Mouse (Mus musculus) telencephalon, adult 2 months (tissue): ENCODE results near the gene Atp2b2.

ENCODE experiments used
- DNase-seq: peaks from one replicate; pipeline ENCODE4 v3.0.0-alpha.2; 2011; ENCODE audit warnings: low read depth, low spot score

Gene Atp2b2

DNA sequence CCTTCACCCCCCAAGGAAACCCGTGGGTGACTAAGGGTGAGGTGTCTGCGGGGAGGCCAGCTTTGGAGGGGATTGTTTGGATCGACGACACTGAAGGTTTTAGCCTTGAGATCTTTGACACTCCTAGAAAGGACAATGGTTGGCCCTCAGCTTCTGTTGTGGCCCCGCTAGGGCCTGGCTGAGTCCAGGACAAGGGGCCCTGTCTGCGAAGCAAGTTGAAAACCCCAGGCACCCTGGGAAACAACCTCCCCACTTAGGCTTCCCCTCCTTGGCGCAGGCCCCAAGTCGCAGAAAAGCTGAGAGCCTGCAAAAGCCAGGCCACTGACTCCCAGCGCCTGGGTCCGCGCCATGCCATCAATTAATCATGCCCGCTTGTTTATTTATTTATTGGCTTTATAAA lies at the start of gene Atp2b2:
TSS of gene Atp2b2 (minus strand) at position 282 of the 400 bp plus-strand sequence.
- DNase-seq, result no peak

DNA sequence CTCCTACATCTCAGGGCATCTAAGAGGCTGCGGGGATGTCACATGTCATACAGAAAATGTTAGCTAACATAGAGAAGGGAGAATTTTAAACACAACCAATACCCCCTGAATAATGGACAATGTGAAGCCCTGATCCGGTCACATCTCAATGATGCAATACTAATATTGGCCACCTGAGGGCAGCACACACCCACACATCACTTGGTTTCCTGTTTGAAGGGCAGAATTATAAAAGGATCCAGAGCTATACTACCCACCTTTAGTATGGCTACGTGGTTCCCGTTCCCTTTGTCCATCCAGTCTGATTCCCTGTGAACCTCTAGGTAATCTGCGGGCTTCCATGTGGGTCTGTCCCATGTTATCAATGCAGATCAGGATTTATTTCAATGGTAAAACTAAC lies 47.2 kb upstream of the Atp2b2 start:
- no peak for DNase-seq

DNA sequence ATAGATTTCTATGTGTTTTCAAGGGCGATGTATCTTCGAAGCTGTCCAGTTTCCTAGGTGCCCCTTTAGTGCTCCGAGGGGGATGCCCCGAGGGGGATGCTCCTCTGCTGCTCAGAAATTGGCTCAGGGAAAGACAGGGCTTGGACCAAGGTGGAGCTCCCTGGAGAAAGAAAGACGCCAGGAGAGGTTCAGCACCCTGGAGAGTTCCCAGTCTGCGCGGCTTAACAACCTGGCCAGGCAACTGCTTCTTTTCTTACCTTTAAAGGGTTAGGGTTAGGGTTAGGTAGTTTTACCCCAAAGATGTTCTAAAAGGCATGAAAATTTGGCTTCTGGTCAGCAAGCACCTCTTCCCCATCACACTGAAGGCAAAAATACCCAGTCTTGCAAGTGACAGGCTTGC lies 44.7 kb upstream of the Atp2b2 start:
- no peak for DNase-seq

GRCm38 (mm10) chr6:114078556-114078955 lies 36.1 kb upstream of the Atp2b2 start:
- DNase-seq, result no peak

GRCm38 (mm10) chr6:114076560-114076959 lies 34.1 kb upstream of the Atp2b2 start:
- peak; percentile 76 for DNase-seq

DNA sequence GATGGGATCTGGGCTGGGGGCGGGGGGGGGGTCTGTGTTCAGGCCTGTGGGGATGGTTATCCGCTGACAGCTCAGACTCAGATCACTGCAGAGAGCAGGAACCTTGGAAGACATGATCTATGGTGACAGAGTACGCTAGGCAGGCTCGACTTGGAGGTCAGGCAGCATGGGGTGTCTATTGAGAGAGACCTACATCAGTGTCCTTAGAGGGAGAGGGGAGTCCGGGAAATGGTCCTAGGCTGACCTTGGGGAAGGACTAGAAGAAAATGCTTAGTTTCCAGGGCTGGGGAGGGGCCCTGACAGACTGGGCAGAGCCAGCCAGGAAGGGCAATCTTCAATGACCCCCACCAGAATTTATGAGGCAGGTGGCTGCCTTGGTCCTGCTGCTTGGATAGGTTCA lies 33.6 kb upstream of the Atp2b2 start:
- DNase-seq, result no peak

- no peak for DNase-seq
Measured at GRCm38 (mm10) chr6:114074929-114075328, 32.5 kb upstream of the Atp2b2 start.

DNA sequence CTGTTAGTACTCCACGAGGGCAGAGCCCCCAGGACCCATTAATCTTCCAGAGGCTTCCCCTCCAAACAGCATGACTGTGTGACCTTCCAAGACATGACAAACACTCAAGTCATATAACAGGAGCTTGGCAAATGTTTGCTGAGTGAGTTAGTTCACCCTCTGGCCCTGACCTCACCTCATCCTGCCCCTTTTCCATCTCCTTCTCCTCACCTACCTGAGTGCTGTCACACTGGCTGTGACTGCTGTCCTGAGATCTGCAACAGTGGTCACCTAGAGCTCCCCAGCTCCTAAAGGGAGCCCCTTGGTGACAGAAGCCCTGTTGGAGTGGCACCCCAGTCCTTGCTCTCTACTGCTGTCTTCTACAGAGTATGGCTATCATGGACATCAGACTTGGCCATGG lies 31.8 kb upstream of the Atp2b2 start:
- DNase-seq, result no peak

DNA sequence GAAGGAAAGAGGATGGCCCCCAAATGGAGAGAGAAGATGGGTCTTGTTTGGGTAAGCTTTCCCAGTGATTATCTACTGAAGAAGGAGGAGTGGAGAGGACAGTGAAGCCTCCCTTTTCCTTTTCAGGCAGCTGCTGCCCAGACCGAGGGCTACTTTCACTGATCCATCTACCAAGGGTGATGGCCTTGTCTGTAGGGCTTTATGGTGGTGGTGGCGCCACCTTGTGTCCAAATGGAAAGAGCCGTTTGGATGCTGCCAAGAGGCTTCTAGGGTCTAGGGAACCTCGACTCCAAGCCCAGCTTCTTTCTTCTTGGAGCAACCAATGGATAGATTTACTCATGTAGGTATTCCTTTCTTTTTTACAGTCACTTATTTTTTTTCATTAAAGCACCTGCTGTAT lies 29.2 kb upstream of the Atp2b2 start:
- DNase-seq, result peak; percentile 55

DNA sequence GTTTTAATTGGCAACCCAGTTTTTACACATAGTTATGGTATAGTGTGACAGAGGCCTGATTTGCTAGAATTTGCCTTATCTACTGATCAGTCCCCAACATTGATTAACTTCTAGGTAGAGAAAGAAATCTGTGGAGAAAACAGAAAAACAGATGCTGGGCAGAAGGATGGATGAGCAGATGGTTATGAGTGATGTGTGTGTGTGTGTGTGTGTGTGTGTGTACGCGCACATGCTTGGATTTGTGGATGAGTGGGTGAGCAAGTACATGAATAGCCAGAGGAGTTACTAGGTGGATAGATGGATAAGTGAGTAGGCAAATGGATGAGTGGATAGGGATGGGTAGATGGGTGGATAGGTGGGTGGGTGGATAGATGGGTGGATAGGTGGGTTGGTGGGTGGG lies 20.7 kb upstream of the Atp2b2 start:
- no peak for DNase-seq

- DNase-seq, result no peak
Measured at GRCm38 (mm10) chr6:114062688-114063087, 20.3 kb upstream of the Atp2b2 start.

DNA sequence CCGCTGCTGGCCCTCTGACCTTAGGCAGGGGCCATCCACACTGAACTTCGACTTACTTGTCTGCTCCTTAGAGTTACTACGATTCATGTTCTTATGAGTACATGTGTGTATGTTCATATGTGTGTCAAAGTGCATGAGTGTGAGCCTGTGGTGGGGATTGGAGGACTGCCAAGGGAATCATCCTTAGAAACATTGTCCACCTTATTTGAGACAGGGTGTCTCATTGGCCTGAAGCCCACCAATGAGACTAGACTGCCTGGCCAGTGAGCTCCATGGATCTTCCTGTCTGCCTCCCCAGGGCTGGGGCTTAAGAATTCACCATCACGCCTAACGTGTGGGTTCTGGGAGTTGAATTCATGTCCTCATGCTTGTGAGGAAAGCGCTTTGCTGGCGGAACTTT lies 16.8 kb upstream of the Atp2b2 start:
- no peak for DNase-seq

DNA sequence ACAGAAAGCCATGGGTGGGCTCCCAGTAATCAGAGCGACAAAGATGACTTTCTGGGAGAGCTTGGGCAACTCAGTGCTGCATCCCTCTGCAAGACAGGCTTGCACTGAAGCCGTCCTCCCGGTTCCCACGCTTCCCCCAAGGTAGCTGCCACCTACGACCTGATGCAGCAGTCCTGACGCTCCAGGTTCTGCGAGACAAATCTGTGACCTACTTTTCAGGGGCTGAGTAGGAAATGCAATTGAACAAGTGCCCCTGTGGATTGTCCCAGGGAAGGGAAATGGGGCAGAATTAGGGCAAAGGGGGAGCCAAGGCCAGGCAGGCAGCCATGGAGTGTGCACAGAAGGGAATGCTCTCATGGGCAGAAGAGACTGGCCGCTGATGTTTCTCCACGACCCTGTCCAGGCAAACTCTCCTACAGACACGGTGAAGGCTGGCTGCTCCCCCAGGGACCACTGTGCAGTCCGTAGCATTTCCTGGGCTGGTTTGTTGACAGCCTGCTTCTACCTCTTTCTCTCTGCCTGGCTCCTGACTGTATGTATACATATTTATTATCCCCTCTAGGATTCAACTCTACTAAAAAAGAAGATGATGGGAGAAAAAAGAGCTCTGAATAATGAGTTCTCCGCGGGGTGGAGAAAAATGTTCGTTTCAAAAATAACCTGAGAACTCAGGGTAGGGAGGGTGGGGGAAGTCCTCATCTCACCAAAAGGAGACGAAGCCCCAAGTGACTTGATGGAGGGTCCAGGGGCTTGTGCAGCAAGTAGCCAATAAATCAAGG lies 15.8 kb upstream of the Atp2b2 start:
- DNase-seq, result no peak

DNA sequence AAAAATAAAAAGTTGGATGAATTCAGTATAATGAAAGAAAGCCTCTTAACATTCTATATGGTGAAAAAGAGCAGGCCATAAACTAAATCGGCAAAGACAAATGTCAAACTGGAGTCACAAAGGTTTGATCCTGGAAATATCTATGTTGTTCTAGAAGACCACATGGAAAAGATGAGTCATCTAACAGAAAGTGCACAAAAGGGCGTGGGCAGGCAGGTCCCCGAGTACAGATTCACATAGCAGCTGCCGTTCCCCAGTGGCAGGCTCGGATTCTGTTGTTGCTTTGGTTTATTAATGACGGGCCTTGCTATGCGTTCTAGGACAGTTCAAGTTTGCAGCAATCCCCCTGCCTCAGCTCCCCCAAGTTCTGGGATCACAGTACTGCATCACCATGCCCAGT lies 12.9 kb upstream of the Atp2b2 start:
- no peak for DNase-seq

DNA sequence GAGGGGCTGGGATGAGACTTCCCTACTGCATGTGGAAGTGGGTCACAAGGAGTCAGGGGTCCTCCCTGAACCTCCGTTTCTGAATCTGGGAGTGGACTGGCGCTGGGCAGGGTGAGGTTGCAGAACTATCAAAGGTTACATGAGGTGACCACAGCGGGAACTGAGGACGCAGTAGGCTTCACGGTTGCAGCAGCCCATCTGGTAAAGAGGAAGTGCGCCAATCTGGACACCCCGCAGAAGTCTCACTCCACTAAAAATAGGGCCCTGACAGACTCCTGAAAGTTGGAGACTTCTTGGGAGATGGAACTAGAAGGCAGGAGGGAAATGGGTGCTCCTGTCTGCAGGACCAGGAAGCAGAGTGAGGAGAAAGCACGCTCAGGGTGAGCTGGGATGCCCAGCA lies 2.5 kb upstream of the Atp2b2 start:
- peak; percentile 77 for DNase-seq

GRCm38 (mm10) chr6:114042836-114043235 lies 423 bp upstream of the Atp2b2 start:
- DNase-seq, result no peak

DNA sequence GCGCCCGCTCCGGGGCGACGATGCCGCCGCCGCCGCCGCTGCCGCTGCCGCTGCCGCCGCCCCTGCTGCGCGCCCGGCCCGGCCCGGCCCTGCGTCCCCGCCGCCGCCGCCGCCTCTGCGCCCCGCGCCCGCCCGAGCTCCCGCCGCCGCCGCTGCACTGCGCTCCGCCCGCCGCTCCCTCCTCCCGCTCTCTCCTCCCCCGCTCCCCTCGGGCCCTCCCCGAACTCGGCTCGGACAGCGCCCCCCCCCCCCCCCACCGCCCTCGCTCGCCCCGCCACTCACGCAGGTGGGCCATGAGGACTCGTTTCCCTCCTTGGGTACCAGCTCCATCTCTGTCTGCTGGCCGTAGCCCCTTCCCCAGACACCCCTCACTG lies 515 bp downstream of the Atp2b2 start:
- no peak for DNase-seq

DNA sequence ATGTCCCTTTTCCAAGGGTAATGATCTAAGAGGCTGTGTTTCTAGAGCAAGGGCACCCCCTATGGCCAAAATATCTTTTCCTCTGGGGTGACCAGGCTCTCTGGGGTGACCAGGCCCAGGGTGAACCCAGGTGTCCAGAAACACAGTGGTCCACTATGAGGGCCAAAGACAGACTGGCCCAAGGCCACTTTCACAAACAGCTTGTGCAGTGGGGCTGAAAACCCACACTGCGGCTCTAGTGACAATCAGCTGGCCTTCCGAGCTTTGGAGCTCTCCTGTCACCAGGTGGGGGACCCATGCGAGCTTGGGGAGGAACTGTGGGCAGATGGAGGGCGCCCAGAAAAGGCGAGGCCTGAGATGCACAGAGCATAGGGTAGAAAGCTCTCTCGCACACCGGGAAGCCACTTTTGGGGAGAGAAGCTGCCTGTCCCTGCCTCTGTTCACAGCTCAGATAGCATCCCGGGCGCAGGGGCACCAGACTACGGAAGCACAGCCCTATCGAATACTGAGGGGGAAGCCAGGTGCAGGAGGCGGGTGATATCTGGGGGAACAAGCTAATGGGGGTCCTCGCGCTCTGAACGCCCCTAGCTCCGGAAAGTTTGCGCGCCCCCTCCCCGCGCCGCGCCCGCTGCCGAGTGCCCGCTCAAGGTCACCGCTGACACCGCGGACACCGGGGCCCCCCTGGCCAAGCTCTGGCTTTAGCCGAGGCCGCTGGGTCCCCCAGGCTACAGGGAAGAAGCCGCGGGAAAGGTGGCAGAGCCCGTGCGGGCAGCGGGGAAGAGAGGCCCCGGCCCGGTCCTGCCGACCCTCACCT lies 1.1 kb downstream of the Atp2b2 start:
- DNase-seq, result no peak

GRCm38 (mm10) chr6:114035704-114036103 lies 6.7 kb downstream of the Atp2b2 start:
- peak; percentile 82 for DNase-seq

- DNase-seq, result peak; percentile 86
Measured at GRCm38 (mm10) chr6:114032822-114033221, 9.6 kb downstream of the Atp2b2 start.

GRCm38 (mm10) chr6:114023794-114024193 lies 18.6 kb downstream of the Atp2b2 start:
- no peak for DNase-seq

DNA sequence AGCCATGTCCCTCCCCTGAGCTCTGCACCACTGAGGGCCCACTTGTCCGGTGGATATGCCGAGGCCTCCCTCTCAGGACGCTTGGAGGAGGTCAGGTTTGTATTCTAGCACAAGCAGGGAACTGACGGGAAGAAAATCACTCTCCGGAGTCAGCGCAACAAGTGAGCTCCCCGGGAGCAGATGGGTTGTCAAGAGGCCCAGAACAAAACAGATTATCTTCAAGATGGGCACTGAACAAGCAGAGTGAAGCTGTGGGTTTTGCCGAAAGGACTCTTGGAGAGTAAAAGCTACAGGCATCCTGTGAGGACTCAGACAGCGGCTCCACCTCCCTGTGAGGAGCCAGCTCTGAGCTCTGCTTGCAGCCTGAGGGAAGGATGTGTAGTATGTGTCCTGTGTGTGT lies 20.3 kb downstream of the Atp2b2 start:
- DNase-seq, result no peak

DNA sequence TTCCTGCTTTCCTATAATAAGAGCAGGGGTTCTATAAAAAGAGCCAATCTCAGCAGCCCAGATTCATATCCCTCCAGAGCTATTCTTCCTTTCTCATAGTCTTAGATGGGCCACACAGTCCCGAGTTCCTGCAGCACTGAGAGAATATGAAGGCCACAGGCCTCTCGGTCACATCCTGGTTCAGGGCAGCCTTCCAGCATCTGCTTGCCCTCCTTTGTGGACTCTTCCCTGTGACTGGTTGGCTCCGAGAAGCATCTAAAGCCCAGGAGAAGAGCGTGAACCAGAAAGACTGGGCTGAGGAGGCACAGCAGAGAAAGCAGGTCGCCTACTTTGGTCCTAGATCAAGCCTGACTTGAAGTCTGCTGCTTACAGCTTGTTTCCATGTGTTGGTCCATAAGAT lies 28.6 kb downstream of the Atp2b2 start:
- DNase-seq, result no peak
